Mouse (Mus musculus) liver, adult 2 months (tissue): ENCODE results near the gene Cdc42. TPM values are rescaled to one million over a fixed set of nuclear protein-coding genes. Genes with fewer than 3 reads are reported as not detected.

Source experiments
- DNase-seq: peaks from one replicate; pipeline ENCODE4 v3.0.0-alpha.2; 2011; ENCODE audit warnings: low read depth, low spot score; ENCODE audit errors: extremely low read depth
- H3K27ac ChIP-seq: fragments of 200-500 bp; replicated peaks from 2 replicates; pipeline ENCODE4 v1.5.1; 2012; ENCODE audit warnings: low read depth, mild to moderate bottlenecking, control low read depth, inconsistent platforms, low read length; ENCODE audit not compliant: insufficient read depth
- H3K27me3 ChIP-seq: fragments of 200-500 bp; 2 replicates; pipeline ENCODE4 v1.6.1; 2012; ENCODE audit warnings: mild to moderate bottlenecking, moderate library complexity, low read length, inconsistent platforms; ENCODE audit not compliant: control insufficient read depth, insufficient read depth
- H3K36me3 ChIP-seq: fragments of 200-500 bp; 2 replicates; pipeline ENCODE4 v1.6.1; 2012; ENCODE audit warnings: low read length, inconsistent platforms; ENCODE audit not compliant: control insufficient read depth, insufficient read depth
- H3K4me1 ChIP-seq: fragments of 200-500 bp; 2 replicates; pipeline ENCODE4 v1.6.1; 2011; ENCODE audit warnings: low read length; ENCODE audit not compliant: control insufficient read depth, insufficient read depth
- H3K4me3 ChIP-seq: fragments of 200-500 bp; 2 replicates; pipeline ENCODE4 v1.5.1; 2011; ENCODE audit warnings: low read depth, mild to moderate bottlenecking, control low read depth, low read length, moderate library complexity; ENCODE audit not compliant: insufficient read depth
- H3K79me2 ChIP-seq: fragments of 200-500 bp; 2 replicates; pipeline ENCODE4 v1.6.1; 2012; ENCODE audit warnings: inconsistent platforms, mild to moderate bottlenecking, low read length, moderate library complexity; ENCODE audit not compliant: control insufficient read depth, insufficient read depth
- H3K9ac ChIP-seq: fragments of 200-500 bp; 2 replicates; pipeline ENCODE4 v1.6.1; 2012; ENCODE audit warnings: low read depth, mild to moderate bottlenecking, control low read depth, inconsistent platforms, low read length
- CTCF ChIP-seq: fragments of 200-500 bp; IDR thresholded peaks from 2 replicates; pipeline ENCODE4 v1.5.1; 2011; ENCODE audit warnings: low read depth, low read length, control low read depth
- POLR2A ChIP-seq: fragments of 200-500 bp; IDR thresholded peaks from 2 replicates; pipeline ENCODE4 v1.6.1; 2011; ENCODE audit warnings: low read length, control low read depth; ENCODE audit not compliant: insufficient read depth; ENCODE audit errors: extremely low read depth
- WGBS: fragments of 180-500 bp; shearing (Covaris S2); methylation state at CpG from one replicate; pipeline ENCODE4 v1.1.7; 2018; 5-methylcytosine and 5-hydroxymethylcytosine counted together
- polyA plus RNA-seq: library from polyadenylated mRNA; depleted of rRNA; stranded (reverse); fragments of >200 nt; gene quantifications from 2 replicates; pipeline ENCODE4 v1.2.3, GENCODE M21; 2012
- total RNA-seq: library from RNA; depleted of rRNA; stranded (reverse); fragments of >200 nt; gene quantifications from 2 replicates; pipeline ENCODE4 v1.2.3, GENCODE M21; 2014

Gene Cdc42
- total and polyA plus RNA-seq, 2 experiments, result 35.8 to 131 TPM

GRCm38 (mm10) chr4:137305831-137306576 lies 51.5 kb downstream of the Cdc42 start:
- no peaks in the 10 kb centered on the region for H3K27me3 ChIP-seq
- peaks cover 5% of the 10 kb centered on the region; the same call in 1 of the 2 replicates for H3K4me1 ChIP-seq
- no peak overlapping the region for H3K9ac ChIP-seq
- TF ChIP-seq CTCF, result no peak
- TF ChIP-seq POLR2A, result no peak
- 85% methylated on average over 13 of the region's 13 CpGs for WGBS
- no peak for DNase-seq
- H3K79me2 ChIP-seq, result no peaks in the 10 kb centered on the region
- no peak overlapping the region for H3K27ac ChIP-seq
- H3K36me3 ChIP-seq, result no peaks in the 10 kb centered on the region
- no peak overlapping the region for H3K4me3 ChIP-seq

- WGBS, result 82% methylated on average over 7 of the region's 7 CpGs
- Histone ChIP-seq H3K36me3 (no peaks in the 10 kb centered on the region), H3K27ac (no peak overlapping the region), H3K4me1 (peaks cover 5% of the 10 kb centered on the region; the same call in 1 of the 2 replicates), H3K79me2 (no peaks in the 10 kb centered on the region), H3K27me3 (no peaks in the 10 kb centered on the region), H3K4me3 (no peak overlapping the region), H3K9ac (no peak overlapping the region)
- TF ChIP-seq POLR2A (no peak), CTCF (no peak)
- no peak for DNase-seq
These were observed 52.5 kb downstream of the Cdc42 start for GRCm38 (mm10) chr4:137305066-137305465.

DNA sequence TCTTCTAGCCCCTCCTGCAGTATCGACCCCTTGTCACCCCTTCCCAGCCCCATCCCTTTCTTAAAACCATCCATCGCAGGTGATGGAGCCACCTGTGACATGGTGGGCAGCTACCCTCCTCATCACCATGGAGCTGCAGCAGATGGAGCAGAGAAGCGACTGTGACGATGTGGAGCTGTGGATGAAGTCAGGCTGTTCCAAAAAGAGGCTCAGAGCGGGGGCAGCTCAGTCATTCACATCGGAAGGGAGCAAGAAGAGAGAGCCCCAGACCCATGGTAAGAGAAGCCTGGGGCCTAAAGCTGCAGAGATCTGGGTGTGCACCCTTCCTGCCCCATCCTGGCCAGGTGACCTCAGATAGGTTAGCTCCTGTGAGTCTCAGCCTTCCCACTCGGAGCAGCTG lies 53.4 kb downstream of the Cdc42 start:
- Histone ChIP-seq H3K36me3 (no peaks in the 10 kb centered on the region), H3K27me3 (no peaks in the 10 kb centered on the region), H3K4me1 (peaks cover 7% of the 10 kb centered on the region; the same call in 1 of the 2 replicates), H3K9ac (no peak overlapping the region), H3K27ac (no peak overlapping the region), H3K79me2 (no peaks in the 10 kb centered on the region), H3K4me3 (no peak overlapping the region)
- 86% methylated on average over 7 of the region's 7 CpGs for WGBS
- DNase-seq, result no peak
- TF ChIP-seq CTCF, result no peak
- no peak for TF ChIP-seq POLR2A

- 84% methylated on average over 16 of the region's 16 CpGs for WGBS
- Histone ChIP-seq H3K4me3 (no peak overlapping the region), H3K4me1 (peaks cover 4% of the 10 kb centered on the region; the same call in 1 of the 2 replicates), H3K36me3 (no peaks in the 10 kb centered on the region), H3K27me3 (no peaks in the 10 kb centered on the region), H3K79me2 (no peaks in the 10 kb centered on the region), H3K27ac (no peak overlapping the region), H3K9ac (no peak overlapping the region)
- TF ChIP-seq CTCF, result no peak
- no peak for TF ChIP-seq POLR2A
- DNase-seq, result no peak
These were observed 55.9 kb downstream of the Cdc42 start for GRCm38 (mm10) chr4:137301635-137302034.

- TF ChIP-seq POLR2A (no peak), CTCF (no peak)
- 92% methylated on average over 13 of the region's 13 CpGs for WGBS
- no peak overlapping the region for H3K4me3 ChIP-seq
- no peaks in the 10 kb centered on the region for H3K79me2 ChIP-seq
- H3K36me3 ChIP-seq, result no peaks in the 10 kb centered on the region
- H3K9ac ChIP-seq, result no peak overlapping the region
- no peak overlapping the region for H3K27ac ChIP-seq
- no peak for DNase-seq
- H3K4me1 ChIP-seq, result peaks cover 4% of the 10 kb centered on the region; the same call in 1 of the 2 replicates
- no peaks in the 10 kb centered on the region for H3K27me3 ChIP-seq
These were observed 57.3 kb downstream of the Cdc42 start for GRCm38 (mm10) chr4:137300227-137300626.

DNA sequence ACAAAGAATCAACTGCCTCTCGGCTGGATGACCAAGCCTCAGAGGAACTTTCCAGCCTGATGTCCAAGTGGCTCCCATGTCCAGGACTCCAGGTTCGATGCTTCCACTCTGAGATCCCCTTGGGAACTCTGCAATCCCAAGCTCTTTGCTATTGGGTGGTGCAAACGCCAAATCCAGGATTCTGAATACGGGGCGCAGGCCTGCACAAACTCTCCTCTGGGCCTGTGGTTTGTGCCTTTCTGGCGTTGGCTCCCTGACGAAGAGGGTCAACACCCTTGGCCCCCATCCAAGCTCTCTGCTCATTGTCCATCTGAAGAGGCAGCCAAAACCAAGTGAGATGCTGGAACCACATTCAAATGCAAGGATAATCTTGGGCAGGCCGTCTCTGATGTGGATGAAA lies 59.1 kb downstream of the Cdc42 start:
- Histone ChIP-seq H3K79me2 (no peaks in the 10 kb centered on the region), H3K27me3 (no peaks in the 10 kb centered on the region), H3K27ac (no peak overlapping the region), H3K4me3 (no peak overlapping the region), H3K36me3 (no peaks in the 10 kb centered on the region), H3K4me1 (0 out of 2 replicates have a peak, but pooled peaks cover 2% of the 10 kb centered on the region), H3K9ac (no peak overlapping the region)
- no peak for DNase-seq
- WGBS, result 81% methylated on average over 8 of the region's 8 CpGs
- TF ChIP-seq CTCF (no peak), POLR2A (no peak)
